Mouse (Mus musculus): ENCODE results near the gene Map3k6.

The Map3k6 gene

DNA sequence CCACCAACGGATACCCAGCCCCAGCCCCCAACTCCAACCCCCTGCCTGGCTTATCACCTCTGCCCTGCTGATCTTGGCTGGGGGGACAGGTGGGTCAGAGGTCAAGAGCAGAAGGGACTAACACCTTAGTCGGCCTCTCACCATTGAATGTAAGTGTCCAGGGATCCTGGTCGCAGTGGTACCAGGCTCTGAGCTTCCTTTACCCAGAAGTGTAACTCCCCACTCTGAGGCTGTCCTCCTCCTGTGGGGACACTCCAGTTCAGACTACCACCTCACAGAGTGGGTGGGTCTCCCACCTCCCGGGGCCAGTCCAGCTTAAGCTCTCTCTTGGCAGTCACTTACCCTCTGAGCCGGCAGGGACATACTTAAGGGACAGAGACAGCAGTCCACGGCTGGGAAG lies 14.8 kb downstream of the Map3k6 start:
- no peak for DNase-seq

DNA sequence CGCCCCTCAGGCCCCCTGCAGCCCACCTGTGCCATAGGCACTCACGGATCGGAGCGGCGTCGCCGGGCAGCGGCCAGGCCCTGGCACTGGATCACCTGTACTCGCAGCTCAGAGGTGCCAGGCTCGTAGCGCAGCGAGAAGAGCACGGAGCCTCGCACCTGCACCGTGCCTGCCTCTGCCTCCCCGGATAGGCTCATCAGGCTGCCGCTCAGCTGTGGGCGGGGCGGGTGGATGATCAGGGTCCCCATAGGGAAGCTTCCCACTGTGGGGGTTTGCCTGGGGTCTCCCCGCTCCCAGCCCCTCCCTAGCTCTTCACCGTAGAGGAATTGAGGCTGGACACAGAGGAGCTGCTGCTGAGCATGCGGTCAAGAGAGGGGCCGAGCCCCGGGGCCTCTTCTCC lies 16.2 kb downstream of the Map3k6 start:
- DNase-seq = no peak

GRCm38 (mm10) chr4:133257230-133257629 lies 16.6 kb downstream of the Map3k6 start:
- DNase-seq = no peak

DNA sequence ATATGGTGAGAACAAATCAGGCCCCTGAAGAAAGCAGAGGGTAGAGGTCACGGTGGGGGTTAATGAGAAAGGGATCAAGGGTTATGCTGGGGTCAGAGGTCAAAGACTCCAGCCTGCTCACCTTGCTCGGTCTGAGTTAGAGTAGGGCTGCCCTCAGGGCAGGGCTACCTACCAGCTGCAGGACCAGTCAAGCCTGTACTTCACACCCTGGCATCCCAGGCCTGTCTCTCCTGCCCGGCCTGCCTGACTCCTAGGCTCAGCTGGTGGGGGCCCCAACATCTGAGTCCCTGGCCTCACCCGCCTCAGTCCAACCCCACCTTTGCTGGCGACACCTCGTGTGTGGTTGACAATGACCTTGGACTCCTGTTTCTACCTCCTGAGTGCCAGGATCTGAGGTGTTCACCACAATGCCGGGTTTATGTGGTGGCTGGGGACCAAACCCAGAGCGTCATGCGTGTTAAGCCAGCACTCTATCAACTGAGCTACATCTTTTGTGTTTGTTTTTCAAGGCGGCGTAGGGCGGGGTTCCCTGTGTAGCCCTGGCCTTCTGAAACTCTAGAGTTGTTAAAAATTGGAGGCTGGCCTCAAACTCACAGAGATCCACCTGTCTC lies 17.3 kb downstream of the Map3k6 start:
- no peak for DNase-seq

DNA sequence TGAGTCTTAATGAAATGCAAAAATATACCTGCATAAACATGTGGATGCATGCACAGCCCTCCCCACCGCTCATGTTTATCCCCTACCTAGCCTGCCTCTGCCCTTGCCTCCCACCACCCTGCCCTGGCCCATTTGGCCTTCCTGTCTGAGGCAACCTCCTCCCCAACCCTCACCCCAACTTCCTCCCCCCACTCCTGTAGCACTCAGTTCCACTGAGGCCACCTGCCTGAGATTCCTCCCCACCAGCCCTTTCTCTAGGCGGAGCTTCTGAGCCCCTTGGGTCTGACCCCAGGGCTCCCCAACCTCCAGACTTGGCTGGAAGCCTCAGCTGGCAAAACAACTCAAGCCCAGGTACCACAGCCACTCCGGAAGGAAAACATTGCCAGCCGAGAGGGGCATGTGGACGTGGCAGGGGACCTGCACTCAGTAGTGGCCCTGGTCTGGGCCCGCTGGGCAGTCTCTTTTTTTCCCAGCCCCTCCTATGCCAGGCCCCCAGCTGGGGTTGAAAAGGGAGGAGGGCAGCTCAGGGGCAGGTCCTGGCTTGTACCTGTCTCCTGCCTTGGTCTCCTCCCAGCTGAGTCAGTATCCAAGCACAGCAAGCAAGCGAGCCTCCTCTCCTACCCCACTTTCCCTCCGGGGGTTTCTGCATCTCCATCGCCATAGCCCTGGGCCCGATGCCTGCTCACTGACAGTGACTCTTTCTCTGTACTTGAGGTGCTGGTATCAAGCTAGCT lies 21.2 kb downstream of the Map3k6 start:
- no peak for DNase-seq

GRCm38 (mm10) chr4:133262375-133262765 lies 21.8 kb downstream of the Map3k6 start:
- DNase-seq = no peak

- no peak for DNase-seq
Measured at GRCm38 (mm10) chr4:133262882-133263281, 22.3 kb downstream of the Map3k6 start, which contains the start of gene Sytl1. Gene Sytl1, minus strand, starts transcription at chr4:133263113.

DNA sequence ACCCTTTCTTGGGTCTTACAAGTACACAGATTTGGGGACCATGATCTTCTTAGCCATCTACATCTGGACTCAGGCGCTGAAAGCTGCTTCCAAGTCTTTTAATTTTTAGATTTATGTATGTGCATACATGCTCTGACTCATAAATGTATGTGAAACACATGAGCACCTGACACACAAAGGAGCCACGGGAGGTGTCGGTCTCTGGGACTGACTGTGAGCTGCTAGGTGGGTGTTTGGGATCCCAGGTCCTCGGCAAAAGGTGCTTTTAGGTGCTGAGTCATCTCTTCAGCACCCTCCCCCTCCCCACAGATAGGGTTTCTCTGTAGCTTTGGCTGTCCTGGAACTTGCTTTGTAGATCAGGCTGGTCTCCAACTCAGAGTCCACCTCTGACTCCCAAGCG lies 23.1 kb downstream of the Map3k6 start:
- no peak for DNase-seq

- DNase-seq = no peak
Measured at GRCm38 (mm10) chr4:133264559-133264958, 23.9 kb downstream of the Map3k6 start.

- no peak for DNase-seq
Measured at GRCm38 (mm10) chr4:133265297-133265696, 24.7 kb downstream of the Map3k6 start.

GRCm38 (mm10) chr4:133265759-133266158 lies 25.1 kb downstream of the Map3k6 start:
- no peak for DNase-seq

DNA sequence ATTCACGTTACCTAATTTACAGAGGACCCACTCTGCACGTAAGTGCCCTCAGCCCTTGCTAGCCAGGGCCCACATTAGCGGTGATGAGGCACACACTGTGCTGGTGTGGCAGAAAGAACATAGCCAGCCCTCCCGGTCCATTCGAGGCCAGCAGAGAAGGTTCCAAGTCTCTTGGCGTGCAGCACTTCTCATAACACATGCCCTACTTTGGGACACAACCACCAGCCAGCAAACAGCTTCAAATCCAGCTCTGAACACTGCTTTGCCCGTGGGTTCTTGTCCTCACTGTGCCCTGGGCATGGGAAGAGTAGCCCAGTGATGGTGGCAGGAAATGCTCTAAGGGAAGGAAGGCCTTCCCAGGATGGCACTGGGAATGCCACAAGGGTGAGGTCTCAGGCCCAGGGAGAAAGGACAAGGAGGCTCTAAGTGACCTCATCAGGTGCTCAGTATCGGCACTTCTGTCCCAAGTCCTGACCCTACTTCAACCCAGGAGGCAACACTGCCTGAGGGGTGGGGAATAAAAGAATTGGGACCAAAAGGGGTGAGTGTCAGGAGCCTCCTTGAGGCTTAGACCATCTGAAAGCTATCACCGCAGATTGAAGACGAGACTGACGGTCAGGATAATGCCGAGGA lies 25.7 kb downstream of the Map3k6 start:
- no peak for DNase-seq

GRCm38 (mm10) chr4:133268931-133269330 lies 28.3 kb downstream of the Map3k6 start:
- no peak for DNase-seq

- no peak for DNase-seq
Measured at GRCm38 (mm10) chr4:133269596-133269995, 29.0 kb downstream of the Map3k6 start.

GRCm38 (mm10) chr4:133270929-133271328 lies 30.3 kb downstream of the Map3k6 start:
- no peak for DNase-seq

GRCm38 (mm10) chr4:133277104-133278026 lies 36.7 kb downstream of the Map3k6 start, which contains the start of gene Tmem222:
Gene Tmem222, minus strand, starts transcription at chr4:133277792.
- peak; percentile 97 for DNase-seq

- no peak for DNase-seq
Measured at GRCm38 (mm10) chr4:133278067-133278466, 37.4 kb downstream of the Map3k6 start.

GRCm38 (mm10) chr4:133278482-133278881 lies 37.9 kb downstream of the Map3k6 start:
- DNase-seq = no peak

GRCm38 (mm10) chr4:133281513-133281912 lies 40.9 kb downstream of the Map3k6 start:
- DNase-seq = no peak

DNA sequence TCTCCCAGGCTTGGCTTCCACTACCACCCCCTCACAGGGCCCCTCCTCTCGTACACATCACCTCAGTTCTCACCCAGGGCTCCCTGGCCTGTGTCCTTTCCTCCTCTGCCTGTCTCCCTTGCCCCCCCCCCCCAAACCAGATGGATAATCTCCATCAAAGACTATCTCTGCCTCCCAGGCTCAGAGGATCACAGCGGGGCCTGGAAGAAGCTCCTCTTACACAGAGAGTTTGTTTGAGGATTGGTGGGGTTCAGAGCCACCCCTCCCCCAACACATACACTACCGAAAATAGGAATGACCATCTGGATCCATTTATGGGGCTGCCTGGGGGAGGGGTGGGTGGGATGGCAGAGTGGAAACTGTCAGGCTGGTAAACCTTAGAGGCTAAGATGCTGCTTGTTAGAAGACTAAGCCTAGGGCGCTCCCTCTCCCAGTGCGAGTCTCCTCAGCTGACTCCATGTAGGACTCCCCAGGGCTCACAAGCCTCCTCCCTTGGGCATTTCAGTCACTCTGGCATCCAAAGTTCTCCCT lies 41.4 kb downstream of the Map3k6 start:
- DNase-seq = no peak

GRCm38 (mm10) chr4:133282656-133283055 lies 42.0 kb downstream of the Map3k6 start:
- no peak for DNase-seq

- no peak for DNase-seq
Measured at GRCm38 (mm10) chr4:133285299-133285698, 44.7 kb downstream of the Map3k6 start.

GRCm38 (mm10) chr4:133285950-133286349 lies 45.3 kb downstream of the Map3k6 start:
- DNase-seq = no peak

Data from cerebellum, adult 8-10 months (tissue).